Comparison of ENCODE assay signal across 9 mouse cellular contexts in genomic region chr5:121948302-121949049, GRCm38 (mm10).
DNase-seq lines count a peak whose midpoint lies in the region; ATAC-seq and TF ChIP-seq lines count a peak whose summit lies in the region.
"Had no signal": no experiment of that assay in that cellular context is flagged by ENCODE, and none has a peak within 500 bp of the region (broad histone marks: within the 10 kb centered on the region; RNA-seq: fewer than 3 reads in every experiment).

No protein-coding gene starts in this region.

- peak overlapping the region; percentile 2; the same call in 1 of the 2 replicates for H3K4me3 ChIP-seq in embryonic fibroblast, embryonic 13.5 days (ENCODE audit: insufficient read depth, low read length)
- H3K4me3 ChIP-seq in hindbrain, embryonic 11.5 days (ENCODE audit: low read depth, low read length), result peak overlapping the region; percentile 6; the same call in 1 of the 2 replicates
- H3K4me3 ChIP-seq in limb, embryonic 11.5 days (ENCODE audit: low read depth, low read length), result peak overlapping the region; percentile 14; the same call in 1 of the 2 replicates
- peak overlapping the region; percentile 31 for H3K4me3 ChIP-seq in midbrain, embryonic 16.5 days (ENCODE audit: low read depth, low read length)
- H3K4me3 ChIP-seq: megakaryocyte, embryonic 14.5 days had no signal

- peak overlapping the region; percentile 46 for H3K4me2 ChIP-seq in hindbrain, embryonic 11.5 days (replicated peaks; ENCODE audit: low read depth, low read length)
- peak overlapping the region; percentile 51 for H3K4me2 ChIP-seq in limb, embryonic 11.5 days (ENCODE audit: low read depth, severe bottlenecking)
- H3K4me2 ChIP-seq in midbrain, embryonic 16.5 days (ENCODE audit: low read length), result peak overlapping the region; percentile 65

- ATAC-seq in hindbrain, embryonic 11.5 days (ENCODE audit: low FRiP score), result peak; percentile 76
- ATAC-seq in limb, embryonic 11.5 days (ENCODE audit: insufficient number of reproducible peaks, low FRiP score, low TSS enrichment, low read depth), result peak; percentile 81
- peak; percentile 80 for ATAC-seq in midbrain, embryonic 16.5 days
- no peak for ATAC-seq in granulocyte monocyte progenitor cell, adult 5-6 weeks (replicated peaks; ENCODE audit: poor library complexity, severe bottlenecking)

- no peaks in the 10 kb centered on the region; the same call in none of the 2 replicates for H3K27me3 ChIP-seq in hindbrain, embryonic 11.5 days (ENCODE audit: control insufficient read depth, insufficient read depth, low read length)
- no peaks in the 10 kb centered on the region for H3K27me3 ChIP-seq in limb, embryonic 11.5 days (ENCODE audit: control insufficient read depth, insufficient read depth, low read length)
- no peaks in the 10 kb centered on the region for H3K27me3 ChIP-seq in midbrain, embryonic 16.5 days (ENCODE audit: control insufficient read depth, insufficient read depth, low read depth, low read length)

- peak; percentile 89 for DNase-seq in MN1 (ENCODE audit: low spot score)
- peak; percentile 69 for DNase-seq in adrenal gland, postnatal 14 days
- peak; percentile 80 for DNase-seq in hindbrain, embryonic 11.5 days (ENCODE audit: low spot score)
- DNase-seq in limb, embryonic 11.5 days (ENCODE audit: low spot score), result peak; percentile 89
- DNase-seq in thymus, postnatal 25 days, result no peak

- H3K27ac ChIP-seq in embryonic fibroblast, embryonic 13.5 days (ENCODE audit: insufficient read depth, low read length), result no peak overlapping the region
- peak overlapping the region; percentile 77 for H3K27ac ChIP-seq in hindbrain, embryonic 11.5 days (ENCODE audit: low read depth, low read length)
- H3K27ac ChIP-seq in limb, embryonic 11.5 days (replicated peaks; ENCODE audit: low read depth, low read length), result peak overlapping the region; percentile 23
- peak overlapping the region; percentile 87 for H3K27ac ChIP-seq in midbrain, embryonic 16.5 days (ENCODE audit: low read length)

- H3K4me1 ChIP-seq in embryonic fibroblast, embryonic 13.5 days (ENCODE audit: control insufficient read depth, insufficient read depth, low read length), result no peaks in the 10 kb centered on the region
- peaks cover 6% of the 10 kb centered on the region for H3K4me1 ChIP-seq in hindbrain, embryonic 11.5 days (replicated peaks; ENCODE audit: control insufficient read depth, insufficient read depth, low read length)
- H3K4me1 ChIP-seq in limb, embryonic 11.5 days (ENCODE audit: control insufficient read depth, insufficient read depth, low read length), result peaks cover 27% of the 10 kb centered on the region
- peaks cover 21% of the 10 kb centered on the region for H3K4me1 ChIP-seq in midbrain, embryonic 16.5 days (ENCODE audit: control insufficient read depth, insufficient read depth, low read length)

- 6% methylated on average over 44 of the region's 44 CpGs for WGBS in hindbrain, embryonic 11.5 days
- 1% methylated on average over 44 of the region's 44 CpGs for WGBS in limb, embryonic 11.5 days
- WGBS in midbrain, embryonic 16.5 days, result 2% methylated on average over 44 of the region's 44 CpGs

- no peaks in the 10 kb centered on the region for H3K36me3 ChIP-seq in hindbrain, embryonic 11.5 days (ENCODE audit: control insufficient read depth, insufficient read depth, low read length)
- no peaks in the 10 kb centered on the region for H3K36me3 ChIP-seq in limb, embryonic 11.5 days (ENCODE audit: control insufficient read depth, insufficient read depth, low read length)
- H3K36me3 ChIP-seq in midbrain, embryonic 16.5 days (ENCODE audit: control insufficient read depth, insufficient read depth, low read length), result no peaks in the 10 kb centered on the region

- H3K9ac ChIP-seq in hindbrain, embryonic 11.5 days (ENCODE audit: low read depth, low read length), result peak overlapping the region; percentile 42; the same call in 1 of the 2 replicates
- 0 out of 2 replicates have a peak overlapping the region, but pooled peaks have one; percentile 19 for H3K9ac ChIP-seq in limb, embryonic 11.5 days (ENCODE audit: low read length)
- peak overlapping the region; percentile 64 for H3K9ac ChIP-seq in midbrain, embryonic 16.5 days (ENCODE audit: low read depth, low read length)

- TF ChIP-seq POLR2A in embryonic fibroblast, embryonic 13.5 days (IDR thresholded peaks at IDR 0.05; ENCODE audit: low read depth, low read length), result no peak

- no peak for TF ChIP-seq CTCF in embryonic fibroblast, embryonic 13.5 days (IDR thresholded peaks at IDR 0.05; ENCODE audit: borderline replicate concordance, insufficient read depth, low read length)

- H3K9me3 ChIP-seq in hindbrain, embryonic 11.5 days (ENCODE audit: control insufficient read depth, low read length), result no peaks in the 10 kb centered on the region
- H3K9me3 ChIP-seq in limb, embryonic 11.5 days (ENCODE audit: control insufficient read depth, low read length), result no peaks in the 10 kb centered on the region
- no peaks in the 10 kb centered on the region for H3K9me3 ChIP-seq in midbrain, embryonic 16.5 days (replicated peaks; ENCODE audit: control insufficient read depth, low read length, poor library complexity, severe bottlenecking)
- H3K9me3 ChIP-seq: megakaryocyte, embryonic 14.5 days had no signal
